In genomic region chr10:85482064-85482473, GRCm38 (mm10) we compare ENCODE assay signal across 10 mouse cellular contexts.
A peak's percentile ranks its signal among the peaks of the same experiment; 100 is the strongest.
DNase-seq lines count a peak whose midpoint lies in the region; ATAC-seq lines count a peak whose summit lies in the region.
"Had no signal": no experiment of that assay in that cellular context is flagged by ENCODE, and none has a peak within 500 bp of the region (broad histone marks: within the 10 kb centered on the region; RNA-seq: fewer than 3 reads in every experiment).

No protein-coding gene starts in this region.

- no peak overlapping the region for H3K4me2 ChIP-seq in intestine, embryonic 14.5 days (ENCODE audit: low read length)
- H3K4me2 ChIP-seq in intestine, embryonic 15.5 days (replicated peaks), result no peak overlapping the region
- no peak overlapping the region for H3K4me2 ChIP-seq in embryonic facial prominence, embryonic 11.5 days (ENCODE audit: low read depth, low read length)

- no peak overlapping the region for H3K27ac ChIP-seq in intestine, embryonic 14.5 days (ENCODE audit: low read depth)
- no peak overlapping the region for H3K27ac ChIP-seq in intestine, embryonic 15.5 days
- H3K27ac ChIP-seq in embryonic facial prominence, embryonic 11.5 days (replicated peaks; ENCODE audit: low read depth, low read length), result no peak overlapping the region
- H3K27ac ChIP-seq: macrophage had no signal

- DNase-seq in intestine, embryonic 14.5 days (ENCODE audit: low spot score), result peak; percentile 54
- peak; percentile 31 for DNase-seq in embryonic facial prominence, embryonic 11.5 days (ENCODE audit: low spot score)
- DNase-seq in left cerebral cortex, adult 11 months (ENCODE audit: low spot score), result peak; percentile 17
- DNase-seq in retina, embryonic 14.5 days (ENCODE audit: low spot score), result peak; percentile 22
- no peak for DNase-seq in ovary, postnatal 36 days (ENCODE audit: low spot score)
- no peak for DNase-seq in natural killer cell, adult 2 months (ENCODE audit: low spot score in 2 of 2)
- DNase-seq in cerebellum, postnatal 25 days, result no peak
- DNase-seq: kidney, postnatal 36 days had no signal

- H3K27me3 ChIP-seq in intestine, embryonic 14.5 days (replicated peaks; ENCODE audit: control insufficient read depth, insufficient read depth, low read length), result no peaks in the 10 kb centered on the region
- no peaks in the 10 kb centered on the region for H3K27me3 ChIP-seq in intestine, embryonic 15.5 days (replicated peaks)
- H3K27me3 ChIP-seq in embryonic facial prominence, embryonic 11.5 days (ENCODE audit: control insufficient read depth, insufficient read depth, low read length), result no peaks in the 10 kb centered on the region

- no peak overlapping the region for H3K9ac ChIP-seq in intestine, embryonic 14.5 days (ENCODE audit: low read length)
- no peak overlapping the region for H3K9ac ChIP-seq in intestine, embryonic 15.5 days
- H3K9ac ChIP-seq in embryonic facial prominence, embryonic 11.5 days (replicated peaks; ENCODE audit: low read length), result no peak overlapping the region

- no peaks in the 10 kb centered on the region for H3K36me3 ChIP-seq in intestine, embryonic 14.5 days (ENCODE audit: control insufficient read depth, insufficient read depth, low read length)
- no peaks in the 10 kb centered on the region for H3K36me3 ChIP-seq in intestine, embryonic 15.5 days
- no peaks in the 10 kb centered on the region for H3K36me3 ChIP-seq in embryonic facial prominence, embryonic 11.5 days (replicated peaks; ENCODE audit: control insufficient read depth, insufficient read depth, low read depth, low read length)

- H3K4me1 ChIP-seq in intestine, embryonic 14.5 days (replicated peaks; ENCODE audit: control insufficient read depth, insufficient read depth, low read length), result peaks cover 7% of the 10 kb centered on the region; the same call in 1 of the 2 replicates
- H3K4me1 ChIP-seq in intestine, embryonic 15.5 days (replicated peaks), result 0 out of 2 replicates have a peak, but pooled peaks cover 4% of the 10 kb centered on the region
- H3K4me1 ChIP-seq in embryonic facial prominence, embryonic 11.5 days (ENCODE audit: control insufficient read depth, insufficient read depth, low read length), result no peaks in the 10 kb centered on the region

- no peak overlapping the region for H3K4me3 ChIP-seq in intestine, embryonic 14.5 days (ENCODE audit: low read depth, low read length)
- H3K4me3 ChIP-seq in intestine, embryonic 15.5 days (replicated peaks), result no peak overlapping the region
- H3K4me3 ChIP-seq in embryonic facial prominence, embryonic 11.5 days (ENCODE audit: low read depth, low read length), result no peak overlapping the region

- H3K9me3 ChIP-seq in intestine, embryonic 14.5 days (ENCODE audit: control insufficient read depth, low read length), result no peaks in the 10 kb centered on the region
- H3K9me3 ChIP-seq in intestine, embryonic 15.5 days, result no peaks in the 10 kb centered on the region
- H3K9me3 ChIP-seq in embryonic facial prominence, embryonic 11.5 days (replicated peaks; ENCODE audit: control insufficient read depth, low read length), result no peaks in the 10 kb centered on the region

- ATAC-seq in intestine, embryonic 14.5 days (replicated peaks; ENCODE audit: low FRiP score, low TSS enrichment, low read depth), result no peak
- no peak for ATAC-seq in intestine, embryonic 15.5 days
- ATAC-seq in embryonic facial prominence, embryonic 11.5 days (replicated peaks; ENCODE audit: insufficient number of reproducible peaks, low FRiP score, low TSS enrichment, low read depth), result no peak

- WGBS in intestine, embryonic 14.5 days, result 53% methylated on average over 4 of the region's 4 CpGs
- WGBS in intestine, embryonic 15.5 days, result 60% methylated on average over 4 of the region's 4 CpGs
- WGBS in embryonic facial prominence, embryonic 11.5 days, result 18% methylated on average over 4 of the region's 4 CpGs

Comparison
In these comparisons a context has a peak if more than half of its experiments do, and no peak if none do; other contexts are left out.
1. DNase-seq: peak in intestine, embryonic 14.5 days (single experiment), embryonic facial prominence, embryonic 11.5 days (single experiment), left cerebral cortex, adult 11 months (single experiment) and retina, embryonic 14.5 days (single experiment); none in ovary, postnatal 36 days (single experiment), natural killer cell, adult 2 months (0 of 2) and cerebellum, postnatal 25 days (0 of 2).